Mouse (Mus musculus) heart, postnatal 0 days (tissue): ENCODE data around the gene Itch. TPM values are rescaled to one million over a fixed set of nuclear protein-coding genes. Genes with fewer than 3 reads are reported as not detected.

Source experiments
- ATAC-seq: fragments of 200-750 bp; cut with Nextera tagmentation; 2 replicates; pipeline ENCODE4 v1.8.0; 2017; ENCODE audit warnings: low read depth, moderate number of reproducible peaks, moderate library complexity; ENCODE audit not compliant: insufficient read depth
- DNase-seq: peaks from one replicate; pipeline ENCODE4 v3.0.0-alpha.2; 2016; ENCODE audit warnings: low spot score
- H3K27ac ChIP-seq: fragments of 300-500 bp; sonication (generic); 2 replicates; pipeline ENCODE4 v1.5.1; 2014; ENCODE audit warnings: low read depth, mild to moderate bottlenecking
- H3K27me3 ChIP-seq: fragments of 300-500 bp; sonication (generic); 2 replicates; pipeline ENCODE4 v1.6.1; 2014; ENCODE audit warnings: low read length, mixed read lengths; ENCODE audit not compliant: control insufficient read depth, insufficient read depth
- H3K36me3 ChIP-seq: fragments of 300-500 bp; sonication (generic); replicated peaks from 2 replicates; pipeline ENCODE4 v1.6.1; 2014; ENCODE audit warnings: low read length, mixed read lengths; ENCODE audit not compliant: control insufficient read depth, insufficient read depth
- H3K4me1 ChIP-seq: fragments of 300-500 bp; sonication (generic); 2 replicates; pipeline ENCODE4 v1.6.1; 2014; ENCODE audit warnings: antibody characterized with exemption; ENCODE audit not compliant: control insufficient read depth, insufficient read depth
- H3K4me2 ChIP-seq: fragments of 300-500 bp; sonication (generic); 2 replicates; pipeline ENCODE4 v1.6.1; 2014; ENCODE audit warnings: low read depth, mild to moderate bottlenecking, low read length, moderate library complexity
- H3K4me3 ChIP-seq: fragments of 300-500 bp; sonication (generic); 2 replicates; pipeline ENCODE4 v1.5.1; 2014; ENCODE audit warnings: low read depth, low read length
- H3K9ac ChIP-seq: fragments of 300-500 bp; sonication (generic); replicated peaks from 2 replicates; pipeline ENCODE4 v1.6.1; 2014; ENCODE audit warnings: low read depth, low read length, mixed read lengths
- H3K9me3 ChIP-seq: fragments of 300-500 bp; sonication (generic); replicated peaks from 2 replicates; pipeline ENCODE4 v1.6.1; 2016; ENCODE audit warnings: low read length; ENCODE audit not compliant: control insufficient read depth
- CTCF ChIP-seq: IDR thresholded peaks from 2 replicates; pipeline ENCODE4 v1.5.1; 2016; ENCODE audit warnings: antibody characterized with exemption, control low read depth, low read depth
- EP300 ChIP-seq: IDR thresholded peaks from 2 replicates; pipeline ENCODE4 v1.6.1; 2016; ENCODE audit warnings: antibody characterized with exemption, low read depth
- WGBS: fragments of 180-500 bp; shearing (Covaris S2); extraction: QIAGEN DNeasy Blood & Tissue Kit; methylation state at CpG from one replicate; pipeline ENCODE4 v1.1.7; 2014; 5-methylcytosine and 5-hydroxymethylcytosine counted together
- polyA plus RNA-seq: library from polyadenylated mRNA; unstranded; fragments of >200 nt; fragmentation: Nextera tagmentation; extraction: Ambion mirVana; gene quantifications from 2 replicates; pipeline ENCODE4 v1.2.1, GENCODE M21; 2015
- total RNA-seq: library from RNA; depleted of rRNA; stranded (reverse); fragments of >200 nt; gene quantifications from 2 replicates; pipeline ENCODE4 v1.2.3, GENCODE M21; 2014; ENCODE audit warnings: low replicate concordance; rRNA removed

The Itch gene
- total and polyA plus RNA-seq, 2 experiments from 2014 or later = 20.5 to 31.9 TPM

DNA sequence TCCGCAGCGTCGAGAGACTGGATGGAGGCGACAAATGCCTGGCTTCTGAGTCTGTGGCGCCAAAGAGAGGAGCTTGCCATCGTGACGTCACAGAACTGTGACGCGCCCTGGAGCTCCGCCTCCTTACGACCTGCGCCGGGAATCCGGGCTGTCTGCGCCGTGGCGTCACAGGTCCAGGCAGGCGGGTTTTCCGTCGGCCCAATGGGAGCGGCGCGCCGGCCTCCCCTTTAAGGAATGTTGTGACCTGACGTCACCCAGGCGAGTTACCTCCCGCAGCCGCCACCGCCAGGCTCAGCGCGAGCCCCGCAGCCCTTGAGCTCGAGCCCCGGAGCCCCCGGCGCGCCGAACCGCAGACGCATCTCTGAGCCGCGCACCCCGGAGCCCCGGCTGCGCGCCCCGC is 142.9 kb downstream of the Itch start, which contains the start of gene Map1lc3a:
Gene Map1lc3a (plus strand): TSS at position 103 of the 400 bp plus-strand sequence.
- peak within 1 kb of the TSS; percentile 95 for H3K27ac ChIP-seq
- no peaks in the 10 kb centered on the region for H3K27me3 ChIP-seq
- ATAC-seq (peak; percentile 90), DNase-seq (peak; percentile 94)
- TF ChIP-seq EP300 (no peak), CTCF (no peak)
- H3K4me3 ChIP-seq = peak within 1 kb of the TSS; percentile 89
- peaks cover 20% of the 10 kb centered on the region for H3K4me1 ChIP-seq
- H3K36me3 ChIP-seq = peaks cover 9% of the 10 kb centered on the region; the same call in 1 of the 2 replicates
- WGBS = under 1% methylated on average over 43 of the region's 47 CpGs
- no peaks in the 10 kb centered on the region for H3K9me3 ChIP-seq
- peak within 1 kb of the TSS; percentile 83 for H3K4me2 ChIP-seq
- H3K9ac ChIP-seq = peak within 1 kb of the TSS; percentile 93

Other genes starting within 250 kb of the Itch start
- gene Eif2s2, start 240.6 kb upstream of the Itch start, total RNA-seq = 27.3 and 35.8 TPM in 2 replicates
- gene Eif2s2, start 240.6 kb upstream of the Itch start, polyA plus RNA-seq = 68.6 and 72.0 TPM in 2 replicates
- gene Gm14226, start 115.2 kb upstream of the Itch start, total RNA-seq = 0.39 TPM in 1 of 2 replicates, not detected in the other
- gene Gm14226, start 115.2 kb upstream of the Itch start, polyA plus RNA-seq = 0.18 and 0.22 TPM in 2 replicates
- gene Ahcy, start 59.0 kb upstream of the Itch start, total RNA-seq = 52.2 and 91.8 TPM in 2 replicates
- 18.7 and 18.9 TPM in 2 replicates for gene Ahcy, start 59.0 kb upstream of the Itch start, polyA plus RNA-seq
- gene Dynlrb1, start 103.0 kb downstream of the Itch start, total RNA-seq = 159 and 215 TPM in 2 replicates
- gene Dynlrb1, start 103.0 kb downstream of the Itch start, polyA plus RNA-seq = 423 and 444 TPM in 2 replicates
- 673 and 815 TPM in 2 replicates for gene Map1lc3a, start 142.8 kb downstream of the Itch start, total RNA-seq
- 946 and 987 TPM in 2 replicates for gene Map1lc3a, start 142.8 kb downstream of the Itch start, polyA plus RNA-seq
- 43.7 and 49.0 TPM in 2 replicates for gene Pigu, start 223.9 kb downstream of the Itch start, total RNA-seq
- 42.9 and 43.3 TPM in 2 replicates for gene Pigu, start 223.9 kb downstream of the Itch start, polyA plus RNA-seq
- gene Trp53inp2, start 247.6 kb downstream of the Itch start, total RNA-seq = 348 and 401 TPM in 2 replicates
- gene Trp53inp2, start 247.6 kb downstream of the Itch start, polyA plus RNA-seq = 197 and 202 TPM in 2 replicates